Comparison of ENCODE assay signal across 17 mouse cellular contexts in genomic region chr11:84519036-84519435, GRCm38 (mm10). TPM values are rescaled to one million over a fixed set of nuclear protein-coding genes. Genes with fewer than 3 reads are reported as not detected.
DNase-seq lines count a peak whose midpoint lies in the region; ATAC-seq and TF ChIP-seq lines count a peak whose summit lies in the region.
"Had no signal": no experiment of that assay in that cellular context is flagged by ENCODE, and none has a peak within 500 bp of the region (broad histone marks: within the 10 kb centered on the region; RNA-seq: fewer than 3 reads in every experiment).

No protein-coding gene starts in this region.

- H3K9ac ChIP-seq in forebrain, embryonic 12.5 days: no peak overlapping the region
- no peak overlapping the region for H3K9ac ChIP-seq in forebrain, embryonic 16.5 days (replicated peaks; ENCODE audit: low read depth, low read length)
- H3K9ac ChIP-seq in midbrain, embryonic 13.5 days (replicated peaks): peak overlapping the region; percentile 89
- H3K9ac ChIP-seq in stomach, postnatal 0 days (ENCODE audit: low read length): no peak overlapping the region
- no peak overlapping the region for H3K9ac ChIP-seq in liver, postnatal 0 days (replicated peaks)
- H3K9ac ChIP-seq: limb, embryonic 13.5 days; lung, embryonic 15.5 days had no signal

- peak; percentile 10 for DNase-seq in ZHBTc4 (ENCODE audit: low read depth, low spot score)
- DNase-seq in hindbrain, embryonic 10.5 days (ENCODE audit: low spot score): peak; percentile 47
- DNase-seq in stomach, postnatal 0 days (ENCODE audit: low spot score): no peak
- no peak for DNase-seq in liver, postnatal 0 days
- DNase-seq: adrenal gland, postnatal 25 days; layer of hippocampus, adult 9-11 months; spleen, adult 18-20 months; thymus, adult 2 months had no signal

- no peaks in the 10 kb centered on the region for H3K9me3 ChIP-seq in forebrain, embryonic 12.5 days
- no peaks in the 10 kb centered on the region for H3K9me3 ChIP-seq in forebrain, embryonic 16.5 days (ENCODE audit: control insufficient read depth, low read length)
- H3K9me3 ChIP-seq in hindbrain, embryonic 10.5 days: 0 out of 2 replicates have a peak, but pooled peaks cover 4% of the 10 kb centered on the region
- no peaks in the 10 kb centered on the region for H3K9me3 ChIP-seq in midbrain, embryonic 13.5 days
- H3K9me3 ChIP-seq in stomach, postnatal 0 days (ENCODE audit: control insufficient read depth, low read length): no peaks in the 10 kb centered on the region
- H3K9me3 ChIP-seq in liver, postnatal 0 days (ENCODE audit: low read length): no peaks in the 10 kb centered on the region
- H3K9me3 ChIP-seq: heart, embryonic 10.5 days; limb, embryonic 13.5 days; lung, embryonic 15.5 days had no signal

- H3K4me1 ChIP-seq in forebrain, embryonic 12.5 days: peaks cover 24% of the 10 kb centered on the region
- H3K4me1 ChIP-seq in forebrain, embryonic 16.5 days (replicated peaks; ENCODE audit: control insufficient read depth, insufficient read depth, low read length): peaks cover 8% of the 10 kb centered on the region; the same call in 1 of the 2 replicates
- H3K4me1 ChIP-seq in hindbrain, embryonic 10.5 days (replicated peaks): peaks cover 23% of the 10 kb centered on the region
- H3K4me1 ChIP-seq in midbrain, embryonic 13.5 days (replicated peaks): peaks cover 39% of the 10 kb centered on the region
- H3K4me1 ChIP-seq in stomach, postnatal 0 days (replicated peaks; ENCODE audit: control insufficient read depth, insufficient read depth): no peaks in the 10 kb centered on the region; the same call in 1 of the 2 replicates
- H3K4me1 ChIP-seq in liver, postnatal 0 days (ENCODE audit: insufficient read depth): peaks cover 9% of the 10 kb centered on the region

- H3K4me3 ChIP-seq in forebrain, embryonic 12.5 days (replicated peaks): peak overlapping the region; percentile 14; the same call in 1 of the 2 replicates
- no peak overlapping the region for H3K4me3 ChIP-seq in forebrain, embryonic 16.5 days (replicated peaks; ENCODE audit: low read length)
- H3K4me3 ChIP-seq in hindbrain, embryonic 10.5 days: peak overlapping the region; percentile 65; the same call in 1 of the 2 replicates
- peak overlapping the region; percentile 61 for H3K4me3 ChIP-seq in midbrain, embryonic 13.5 days (replicated peaks)
- no peak overlapping the region for H3K4me3 ChIP-seq in stomach, postnatal 0 days (ENCODE audit: low read depth, low read length)
- H3K4me3 ChIP-seq in liver, postnatal 0 days (ENCODE audit: low read depth, low read length): no peak overlapping the region
- H3K4me3 ChIP-seq: heart, embryonic 10.5 days; limb, embryonic 13.5 days; lung, embryonic 15.5 days had no signal

- no peak for TF ChIP-seq EP300 in stomach, postnatal 0 days (optimal IDR thresholded peaks at IDR 0.05)
- TF ChIP-seq EP300 in liver, postnatal 0 days (IDR thresholded peaks at IDR 0.05; ENCODE audit: low read depth): no peak

- ATAC-seq in forebrain, embryonic 12.5 days (ENCODE audit: low FRiP score): no peak
- ATAC-seq in forebrain, embryonic 16.5 days: no peak
- no peak for ATAC-seq in midbrain, embryonic 13.5 days
- no peak for ATAC-seq in stomach, postnatal 0 days (ENCODE audit: low FRiP score, low TSS enrichment)
- no peak for ATAC-seq in liver, postnatal 0 days
- ATAC-seq in megakaryocyte-erythroid progenitor cell, adult 5-6 weeks (replicated peaks; ENCODE audit: low FRiP score, low TSS enrichment, poor library complexity, severe bottlenecking): no peak
- ATAC-seq: inflammation-experienced regulatory T-cells, adult 6 months had no signal

- H3K36me3 ChIP-seq in forebrain, embryonic 12.5 days (replicated peaks): no peaks in the 10 kb centered on the region
- no peaks in the 10 kb centered on the region for H3K36me3 ChIP-seq in forebrain, embryonic 16.5 days (ENCODE audit: control insufficient read depth, insufficient read depth)
- 0 out of 2 replicates have a peak, but pooled peaks cover 7% of the 10 kb centered on the region for H3K36me3 ChIP-seq in hindbrain, embryonic 10.5 days
- H3K36me3 ChIP-seq in midbrain, embryonic 13.5 days: 0 out of 2 replicates have a peak, but pooled peaks cover 9% of the 10 kb centered on the region
- no peaks in the 10 kb centered on the region for H3K36me3 ChIP-seq in stomach, postnatal 0 days (ENCODE audit: control insufficient read depth, insufficient read depth, low read length)
- H3K36me3 ChIP-seq in liver, postnatal 0 days (replicated peaks; ENCODE audit: insufficient read depth, low read length): no peaks in the 10 kb centered on the region
- H3K36me3 ChIP-seq: heart, embryonic 10.5 days; limb, embryonic 13.5 days; lung, embryonic 15.5 days had no signal

- TF ChIP-seq CTCF in stomach, postnatal 0 days (IDR thresholded peaks at IDR 0.05; ENCODE audit: low read depth): no peak
- TF ChIP-seq CTCF in liver, postnatal 0 days (IDR thresholded peaks at IDR 0.05; ENCODE audit: low read depth): no peak

- H3K27me3 ChIP-seq in forebrain, embryonic 12.5 days: peaks cover 92% of the 10 kb centered on the region
- peaks cover 71% of the 10 kb centered on the region for H3K27me3 ChIP-seq in forebrain, embryonic 16.5 days (replicated peaks; ENCODE audit: control insufficient read depth, insufficient read depth, low read length)
- peaks cover 100% of the 10 kb centered on the region for H3K27me3 ChIP-seq in hindbrain, embryonic 10.5 days (ENCODE audit: insufficient read depth, poor library complexity, severe bottlenecking)
- peaks cover 88% of the 10 kb centered on the region for H3K27me3 ChIP-seq in midbrain, embryonic 13.5 days
- peaks cover 34% of the 10 kb centered on the region; the same call in 1 of the 2 replicates for H3K27me3 ChIP-seq in stomach, postnatal 0 days (ENCODE audit: control insufficient read depth, insufficient read depth, low read length)
- peaks cover 97% of the 10 kb centered on the region for H3K27me3 ChIP-seq in liver, postnatal 0 days (ENCODE audit: insufficient read depth, low read length)

- H3K4me2 ChIP-seq in forebrain, embryonic 12.5 days: peak overlapping the region; percentile 17; the same call in 1 of the 2 replicates
- H3K4me2 ChIP-seq in forebrain, embryonic 16.5 days (ENCODE audit: low read length): no peak overlapping the region
- peak overlapping the region; percentile 71 for H3K4me2 ChIP-seq in midbrain, embryonic 13.5 days (replicated peaks)
- H3K4me2 ChIP-seq in stomach, postnatal 0 days (replicated peaks; ENCODE audit: low read depth): no peak overlapping the region
- no peak overlapping the region for H3K4me2 ChIP-seq in liver, postnatal 0 days (ENCODE audit: low read depth, low read length)
- H3K4me2 ChIP-seq: limb, embryonic 13.5 days; lung, embryonic 15.5 days had no signal

- 5% methylated on average over 12 of the region's 12 CpGs for WGBS in forebrain, embryonic 12.5 days
- WGBS in forebrain, embryonic 16.5 days: 3% methylated on average over 12 of the region's 12 CpGs
- 16% methylated on average over 12 of the region's 12 CpGs for WGBS in hindbrain, embryonic 10.5 days
- 2% methylated on average over 12 of the region's 12 CpGs for WGBS in midbrain, embryonic 13.5 days
- WGBS in stomach, postnatal 0 days: 50% methylated on average over 12 of the region's 12 CpGs
- whole genome bisulfite sequencing in liver, postnatal 0 days (ENCODE audit: insufficient replicate concordance): 30% methylated on average over 12 of the region's 12 CpGs

- H3K27ac ChIP-seq in forebrain, embryonic 12.5 days: no peak overlapping the region
- H3K27ac ChIP-seq in forebrain, embryonic 16.5 days (ENCODE audit: low read length): no peak overlapping the region
- no peak overlapping the region for H3K27ac ChIP-seq in hindbrain, embryonic 10.5 days
- H3K27ac ChIP-seq in midbrain, embryonic 13.5 days: peak overlapping the region; percentile 91
- no peak overlapping the region for H3K27ac ChIP-seq in stomach, postnatal 0 days (replicated peaks)
- no peak overlapping the region for H3K27ac ChIP-seq in liver, postnatal 0 days (ENCODE audit: low read depth)
- H3K27ac ChIP-seq: heart, embryonic 10.5 days; limb, embryonic 13.5 days; lung, embryonic 15.5 days had no signal

RNA-seq across cellular contexts. Expression of gene Aatf, which starts 5.7 kb away (rescaled TPM):
- 53.4 and 63.4 TPM in 2 replicates for polyA plus RNA-seq in forebrain, embryonic 12.5 days (2016; fragmentation: Nextera tagmentation; extraction: Ambion mirVana)
- polyA plus RNA-seq in forebrain, embryonic 16.5 days (2015; fragmentation: Nextera tagmentation; extraction: Ambion mirVana): 56.9 and 58.5 TPM in 2 replicates
- polyA plus RNA-seq in hindbrain, embryonic 10.5 days (2016; fragmentation: Nextera tagmentation; extraction: Ambion mirVana): 46.8 and 52.1 TPM in 2 replicates
- 59.5 and 60.7 TPM in 2 replicates for polyA plus RNA-seq in midbrain, embryonic 13.5 days (2015; fragmentation: Nextera tagmentation; extraction: Ambion mirVana)
- polyA plus RNA-seq in stomach, postnatal 0 days (2015; fragmentation: Nextera tagmentation; extraction: Ambion mirVana): 24.3 and 24.8 TPM in 2 replicates
- polyA plus RNA-seq in liver, postnatal 0 days (2015; fragmentation: Nextera tagmentation; extraction: Ambion mirVana): 20.6 and 21.1 TPM in 2 replicates
- 60.7 and 101 TPM in 2 replicates for total RNA-seq in megakaryocyte-erythroid progenitor cell, adult 5-6 weeks (2014; fragmentation: Nextera tagmentation)
- total RNA-seq in megakaryocyte-erythroid progenitor cell, adult 5-6 weeks (2017): 177 and 220 TPM in 2 replicates

RNA-seq across cellular contexts. Expression of gene Lhx1, which starts 6.3 kb away (rescaled TPM):
- polyA plus RNA-seq in forebrain, embryonic 12.5 days (2016; fragmentation: Nextera tagmentation; extraction: Ambion mirVana): 16.4 and 16.8 TPM in 2 replicates
- polyA plus RNA-seq in forebrain, embryonic 16.5 days (2015; fragmentation: Nextera tagmentation; extraction: Ambion mirVana): 2.7 and 3.0 TPM in 2 replicates
- 9.8 and 30.5 TPM in 2 replicates for polyA plus RNA-seq in hindbrain, embryonic 10.5 days (2016; fragmentation: Nextera tagmentation; extraction: Ambion mirVana)
- polyA plus RNA-seq in midbrain, embryonic 13.5 days (2015; fragmentation: Nextera tagmentation; extraction: Ambion mirVana): 57.5 and 62.7 TPM in 2 replicates
- not detected in 2 replicates for polyA plus RNA-seq in stomach, postnatal 0 days (2015; fragmentation: Nextera tagmentation; extraction: Ambion mirVana)
- 0.12 and 0.21 TPM in 2 replicates for polyA plus RNA-seq in liver, postnatal 0 days (2015; fragmentation: Nextera tagmentation; extraction: Ambion mirVana)
- total RNA-seq in megakaryocyte-erythroid progenitor cell, adult 5-6 weeks (2014; fragmentation: Nextera tagmentation): not detected in 2 replicates
- not detected in 2 replicates for total RNA-seq in megakaryocyte-erythroid progenitor cell, adult 5-6 weeks (2017)
- total RNA-seq: adrenal gland, postnatal 25 days; gastrocnemius, adult 18-20 months had no signal
- polyA plus RNA-seq: inflammation-experienced regulatory T-cells, adult 6 months had no signal

Comparison
In these comparisons a context has a peak if more than half of its experiments do, and no peak if none do; other contexts are left out.
1. H3K4me2 ChIP-seq: peak in forebrain, embryonic 12.5 days (single experiment) and midbrain, embryonic 13.5 days (single experiment); none in forebrain, embryonic 16.5 days (single experiment), stomach, postnatal 0 days (single experiment) and liver, postnatal 0 days (single experiment).
2. H3K4me3 ChIP-seq: peak in forebrain, embryonic 12.5 days (single experiment), hindbrain, embryonic 10.5 days (single experiment) and midbrain, embryonic 13.5 days (single experiment); none in forebrain, embryonic 16.5 days (single experiment), stomach, postnatal 0 days (single experiment) and liver, postnatal 0 days (single experiment).
3. DNase-seq: peak in ZHBTc4 (single experiment) and hindbrain, embryonic 10.5 days (single experiment); none in stomach, postnatal 0 days (single experiment) and liver, postnatal 0 days (single experiment).